Mouse (Mus musculus) liver, adult 2 months (tissue): ENCODE results near the gene Klk1b21.

Experiments
- CTCF ChIP-seq: fragments of 200-500 bp; IDR thresholded peaks from 2 replicates; pipeline ENCODE4 v1.5.1; 2011; ENCODE audit warnings: low read depth, low read length, control low read depth
- POLR2A ChIP-seq: fragments of 200-500 bp; IDR thresholded peaks from 2 replicates; pipeline ENCODE4 v1.6.1; 2011; ENCODE audit warnings: low read length, control low read depth; ENCODE audit not compliant: insufficient read depth; ENCODE audit errors: extremely low read depth

- TF ChIP-seq CTCF: no peak
- TF ChIP-seq POLR2A: no peak
Observed at GRCm38 (mm10) chr7:44072117-44072516, 30.0 kb upstream of the Klk1b21 start.
